Mouse (Mus musculus) intestine, embryonic 14.5 days (tissue): Measurements from ENCODE around the gene Psg18. TPM values are rescaled to one million over a fixed set of nuclear protein-coding genes. Genes with fewer than 3 reads are reported as not detected.
"Not testable (repeated sequence)": the region's sequence is repeated elsewhere in the genome, so short reads cannot be mapped to it uniquely, and the experiment has no call there.

Experiments
- ATAC-seq: fragments of 200-750 bp; cut with Nextera tagmentation; replicated peaks from 2 replicates; pipeline ENCODE4 v1.8.0; 2017; ENCODE audit warnings: low read depth, moderate number of reproducible peaks, moderate TSS enrichment, moderate library complexity; ENCODE audit not compliant: low FRiP score, low TSS enrichment
- DNase-seq: peaks from one replicate; pipeline ENCODE4 v3.0.0-alpha.2; 2018; ENCODE audit warnings: low spot score
- H3K27ac ChIP-seq: fragments of 300-500 bp; sonication (generic); 2 replicates; pipeline ENCODE4 v1.5.1; 2014; ENCODE audit warnings: low read depth, mild to moderate bottlenecking, control low read depth
- H3K27me3 ChIP-seq: fragments of 300-500 bp; sonication (generic); replicated peaks from 2 replicates; pipeline ENCODE4 v1.6.1; 2014; ENCODE audit warnings: low read length, control low read depth; ENCODE audit not compliant: control insufficient read depth, insufficient read depth
- H3K36me3 ChIP-seq: fragments of 300-500 bp; sonication (generic); 2 replicates; pipeline ENCODE4 v1.6.1; 2014; ENCODE audit warnings: low read length, control low read depth; ENCODE audit not compliant: control insufficient read depth, insufficient read depth
- H3K4me1 ChIP-seq: fragments of 300-500 bp; sonication (generic); replicated peaks from 2 replicates; pipeline ENCODE4 v1.6.1; 2014; ENCODE audit warnings: low read length, control low read depth, mixed read lengths; ENCODE audit not compliant: control insufficient read depth, insufficient read depth
- H3K4me2 ChIP-seq: fragments of 300-500 bp; sonication (generic); 2 replicates; pipeline ENCODE4 v1.6.1; 2014; ENCODE audit warnings: low read length
- H3K4me3 ChIP-seq: fragments of 300-500 bp; sonication (generic); 2 replicates; pipeline ENCODE4 v1.5.1; 2014; ENCODE audit warnings: low read depth, low read length, control low read depth, mixed read lengths
- H3K9ac ChIP-seq: fragments of 300-500 bp; sonication (generic); 2 replicates; pipeline ENCODE4 v1.6.1; 2014; ENCODE audit warnings: mild to moderate bottlenecking, low read length
- H3K9me3 ChIP-seq: fragments of 300-500 bp; sonication (generic); 2 replicates; pipeline ENCODE4 v1.6.1; 2016; ENCODE audit warnings: low read length, control low read depth; ENCODE audit not compliant: control insufficient read depth
- WGBS: fragments of 180-500 bp; shearing (Covaris S2); extraction: QIAGEN DNeasy Blood & Tissue Kit; methylation state at CpG from one replicate; pipeline ENCODE4 v1.1.7; 2014; 5-methylcytosine and 5-hydroxymethylcytosine counted together
- polyA plus RNA-seq: library from polyadenylated mRNA; unstranded; fragments of >200 nt; fragmentation: Nextera tagmentation; extraction: Ambion mirVana; gene quantifications from 2 replicates; pipeline ENCODE4 v1.2.1, GENCODE M21; 2014

The Psg18 gene
- not detected in 2 replicates for polyA plus RNA-seq

GRCm38 (mm10) chr7:18354909-18355308 lies at the start of gene Psg18:
Gene Psg18 (minus strand): TSS chr7:18355009.
- H3K4me1 ChIP-seq, H3K36me3 ChIP-seq, H3K9me3 ChIP-seq, H3K4me3 ChIP-seq, H3K4me2 ChIP-seq, H3K27me3 ChIP-seq, H3K9ac ChIP-seq, ATAC-seq, DNase-seq, H3K27ac ChIP-seq: not testable (repeated sequence)
- 70% methylated on average over 3 of the region's 3 CpGs for WGBS

- H3K36me3 ChIP-seq = no peaks in the 10 kb centered on the region
- no peaks in the 10 kb centered on the region for H3K27me3 ChIP-seq
- no peak overlapping the region for H3K4me2 ChIP-seq
- peaks cover 13% of the 10 kb centered on the region for H3K9me3 ChIP-seq
- no peak overlapping the region for H3K9ac ChIP-seq
- no peak overlapping the region for H3K27ac ChIP-seq
- no peak overlapping the region for H3K4me3 ChIP-seq
- 43% methylated on average over 11 of the region's 11 CpGs for WGBS
- no peak for ATAC-seq
- DNase-seq = no peak
- no peaks in the 10 kb centered on the region for H3K4me1 ChIP-seq
Observed at GRCm38 (mm10) chr7:18403407-18403806, 48.6 kb upstream of the Psg18 start.

DNA sequence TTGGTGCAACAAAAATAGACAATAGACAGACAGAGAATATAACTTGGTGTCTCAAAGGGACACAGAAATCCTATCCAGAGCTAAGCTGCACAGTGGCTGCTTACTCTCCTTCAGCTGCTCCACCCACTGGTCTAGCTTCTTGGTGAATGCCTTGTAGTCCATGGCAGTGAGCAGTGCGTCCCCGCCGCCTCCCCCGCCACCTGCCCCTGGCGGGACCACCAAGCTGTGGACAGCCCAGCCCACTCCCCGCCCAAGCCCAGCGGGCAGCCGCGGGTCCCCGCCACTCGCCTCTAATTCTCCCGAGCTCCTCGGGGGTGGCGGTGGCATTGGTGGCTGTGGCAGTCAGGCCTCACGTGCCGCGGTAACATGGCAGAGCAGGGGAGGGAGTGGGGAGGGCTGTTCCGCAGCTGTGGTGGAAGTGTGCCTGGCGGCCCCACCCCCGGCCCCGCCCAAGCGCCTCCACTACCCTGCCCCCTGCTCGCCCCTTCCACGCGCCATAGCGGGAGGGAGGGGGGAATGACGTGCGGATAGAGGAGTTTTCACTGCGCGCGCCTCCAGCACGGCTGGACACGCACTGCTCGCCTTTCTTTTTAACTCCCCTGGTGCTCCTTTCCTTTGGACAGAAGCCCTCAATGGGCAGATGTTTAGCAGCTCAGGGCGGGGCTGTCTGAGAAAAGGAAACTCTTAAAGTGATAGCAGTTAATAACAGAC lies 47.9 kb upstream of the Psg18 start:
- Histone ChIP-seq H3K9ac (no peak overlapping the region), H3K27ac (no peak overlapping the region), H3K9me3 (peaks cover 13% of the 10 kb centered on the region), H3K4me2 (no peak overlapping the region), H3K4me1 (no peaks in the 10 kb centered on the region), H3K4me3 (no peak overlapping the region), H3K27me3 (no peaks in the 10 kb centered on the region), H3K36me3 (no peaks in the 10 kb centered on the region)
- WGBS = 39% methylated on average over 35 of the region's 35 CpGs
- ATAC-seq = no peak
- DNase-seq = no peak

DNA sequence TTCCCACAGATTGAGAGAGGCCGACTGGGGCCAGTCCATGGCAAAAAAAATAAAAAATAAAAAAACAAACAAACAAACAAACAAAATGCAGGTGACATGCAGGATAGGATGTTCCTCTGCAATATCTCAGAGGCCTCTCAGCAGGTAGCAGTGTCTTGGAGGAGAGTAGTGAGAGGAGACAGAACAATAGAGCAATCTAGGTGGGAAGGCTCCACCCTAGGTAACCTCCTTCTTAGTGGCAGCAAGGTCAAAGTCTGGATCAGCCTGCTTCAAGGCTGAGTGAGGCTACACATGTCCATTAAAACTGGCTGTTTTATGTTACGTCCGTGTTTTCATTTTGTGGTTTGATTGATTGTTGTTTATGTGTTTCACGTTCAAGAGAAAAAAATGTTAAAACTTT lies 36.7 kb upstream of the Psg18 start:
- not testable (repeated sequence) for ATAC-seq, H3K27me3 ChIP-seq, H3K4me3 ChIP-seq, H3K4me2 ChIP-seq, H3K9ac ChIP-seq, H3K27ac ChIP-seq, H3K36me3 ChIP-seq, H3K9me3 ChIP-seq, DNase-seq, H3K4me1 ChIP-seq
- WGBS = 49% methylated on average over 4 of the region's 4 CpGs

DNA sequence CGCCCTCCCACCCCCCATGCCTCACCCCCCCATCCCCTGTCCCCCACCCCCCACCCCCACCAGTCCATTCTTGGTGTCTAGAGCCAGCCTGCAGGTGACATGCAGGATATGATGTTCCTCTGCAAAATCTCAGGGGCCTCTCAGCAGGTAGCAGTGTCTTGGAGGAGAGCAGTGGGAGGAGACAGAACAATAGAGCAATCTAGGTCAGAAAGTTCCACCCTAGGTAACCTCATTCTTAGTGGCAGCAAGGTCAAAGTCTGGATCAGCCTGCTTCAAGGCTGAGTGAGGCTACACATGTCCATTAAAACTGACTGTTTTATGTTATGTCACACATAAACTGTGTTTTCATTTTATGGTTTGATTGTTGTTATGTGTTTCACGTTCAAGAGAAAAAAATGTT lies 23.5 kb upstream of the Psg18 start:
- Histone ChIP-seq H3K4me3 (no peak overlapping the region), H3K4me1 (no peaks in the 10 kb centered on the region), H3K9ac (no peak overlapping the region), H3K36me3 (no peaks in the 10 kb centered on the region), H3K27ac (no peak overlapping the region), H3K4me2 (no peak overlapping the region), H3K9me3 (peaks cover 18% of the 10 kb centered on the region), H3K27me3 (no peaks in the 10 kb centered on the region)
- ATAC-seq (no peak), DNase-seq (no peak)
- 58% methylated on average over 1 of the region's 2 CpGs for WGBS

DNA sequence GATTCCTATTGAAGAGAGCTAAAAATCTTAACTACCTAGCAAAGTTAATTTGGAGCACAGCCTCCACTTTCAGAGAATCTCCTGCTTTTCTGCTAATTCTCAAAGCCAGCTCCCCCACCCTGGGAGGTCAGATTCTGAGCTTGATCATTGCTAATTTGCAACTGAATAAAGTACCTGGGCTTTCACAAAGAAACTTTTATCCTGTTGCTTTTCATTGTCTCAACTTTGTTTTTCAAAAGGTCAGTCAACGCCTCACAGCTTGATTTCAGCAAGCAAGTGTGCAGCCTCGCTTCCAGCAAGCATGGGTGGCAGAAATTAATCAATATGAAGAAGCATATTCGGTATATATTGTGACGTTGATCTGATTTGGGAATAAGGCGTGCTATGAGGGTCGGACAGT lies 19.4 kb downstream of the Psg18 start:
- H3K36me3 ChIP-seq, ATAC-seq, H3K4me3 ChIP-seq, DNase-seq, H3K9ac ChIP-seq, H3K9me3 ChIP-seq, H3K27ac ChIP-seq, H3K4me1 ChIP-seq, H3K4me2 ChIP-seq, H3K27me3 ChIP-seq: not testable (repeated sequence)
- 75% methylated on average over 6 of the region's 6 CpGs for WGBS

Other genes starting within 250 kb of the Psg18 start
- not detected in 2 replicates for gene Igfl3, start 178.5 kb downstream of the Psg18 start, polyA plus RNA-seq
- gene Mill1, start 109.7 kb downstream of the Psg18 start, polyA plus RNA-seq = not detected in 2 replicates
- gene Psg28, start 77.0 kb upstream of the Psg18 start, polyA plus RNA-seq = not detected in 2 replicates
- gene Psg26, start 129.2 kb upstream of the Psg18 start, polyA plus RNA-seq = not detected in 2 replicates
- gene Psg25, start 177.3 kb upstream of the Psg18 start, polyA plus RNA-seq = 0.05 TPM in 1 of 2 replicates, not detected in the other
- not detected in 2 replicates for gene Psg27, start 212.3 kb upstream of the Psg18 start, polyA plus RNA-seq